In genomic region chr14:92958138-92958537, GRCm38 (mm10) we compare ENCODE assay signal across 16 mouse cellular contexts.
DNase-seq lines count a peak whose midpoint lies in the region; ATAC-seq and TF ChIP-seq lines count a peak whose summit lies in the region.
"Had no signal": no experiment of that assay in that cellular context is flagged by ENCODE, and none has a peak within 500 bp of the region (broad histone marks: within the 10 kb centered on the region; RNA-seq: fewer than 3 reads in every experiment).

No protein-coding gene starts in this region.

- no peak overlapping the region for H3K9ac ChIP-seq in hindbrain, embryonic 13.5 days
- H3K9ac ChIP-seq in intestine, postnatal 0 days (ENCODE audit: low read depth, low read length), result no peak overlapping the region
- H3K9ac ChIP-seq: liver, embryonic 12.5 days had no signal

- H3K36me3 ChIP-seq in hindbrain, embryonic 13.5 days, result no peaks in the 10 kb centered on the region
- H3K36me3 ChIP-seq in intestine, postnatal 0 days (ENCODE audit: control insufficient read depth, insufficient read depth), result no peaks in the 10 kb centered on the region
- H3K36me3 ChIP-seq: liver, embryonic 12.5 days had no signal

- peak overlapping the region; percentile 35; the same call in 1 of the 2 replicates for H3K27ac ChIP-seq in hindbrain, embryonic 13.5 days
- no peak overlapping the region for H3K27ac ChIP-seq in intestine, postnatal 0 days (ENCODE audit: low read depth, low read length)
- H3K27ac ChIP-seq: gastrocnemius, adult 2 months; layer of hippocampus, adult 2 months; liver, embryonic 12.5 days had no signal

- ATAC-seq in cerebellum, adult (ENCODE audit: insufficient number of reproducible peaks, low FRiP score, low TSS enrichment), result peak; percentile 56
- ATAC-seq in hindbrain, embryonic 13.5 days (ENCODE audit: low FRiP score), result no peak
- no peak for ATAC-seq in intestine, postnatal 0 days
- ATAC-seq in monocyte, adult 5-6 weeks (replicated peaks; ENCODE audit: insufficient number of reproducible peaks, low FRiP score, low TSS enrichment, poor library complexity, severe bottlenecking), result no peak
- ATAC-seq: liver, embryonic 12.5 days had no signal

- H3K27me3 ChIP-seq in hindbrain, embryonic 13.5 days, result no peaks in the 10 kb centered on the region
- H3K27me3 ChIP-seq in intestine, postnatal 0 days (replicated peaks; ENCODE audit: control insufficient read depth, insufficient read depth, low read length), result no peaks in the 10 kb centered on the region
- H3K27me3 ChIP-seq: liver, embryonic 12.5 days had no signal

- peaks cover 6% of the 10 kb centered on the region for H3K4me1 ChIP-seq in hindbrain, embryonic 13.5 days (replicated peaks)
- H3K4me1 ChIP-seq in intestine, postnatal 0 days (replicated peaks; ENCODE audit: control insufficient read depth, insufficient read depth, low read length), result no peaks in the 10 kb centered on the region
- H3K4me1 ChIP-seq: liver, embryonic 12.5 days had no signal

- TF ChIP-seq CTCF in intestine, postnatal 0 days (IDR thresholded peaks at IDR 0.05; ENCODE audit: low read depth), result no peak

- 7% methylated on average over 2 of the region's 2 CpGs for WGBS in hindbrain, embryonic 13.5 days
- WGBS in intestine, postnatal 0 days, result 49% methylated on average over 2 of the region's 2 CpGs

- no peak overlapping the region for H3K4me2 ChIP-seq in hindbrain, embryonic 13.5 days
- H3K4me2 ChIP-seq in intestine, postnatal 0 days (replicated peaks; ENCODE audit: low read depth), result no peak overlapping the region
- H3K4me2 ChIP-seq: liver, embryonic 12.5 days had no signal

- no peak overlapping the region for H3K4me3 ChIP-seq in hindbrain, embryonic 13.5 days
- no peak overlapping the region for H3K4me3 ChIP-seq in intestine, postnatal 0 days (ENCODE audit: low read depth, low read length)
- H3K4me3 ChIP-seq: gastrocnemius, adult 2 months; layer of hippocampus, adult 2 months; liver, embryonic 12.5 days had no signal

- no peaks in the 10 kb centered on the region for H3K9me3 ChIP-seq in hindbrain, embryonic 13.5 days
- H3K9me3 ChIP-seq in intestine, postnatal 0 days (ENCODE audit: control insufficient read depth), result no peaks in the 10 kb centered on the region
- H3K9me3 ChIP-seq: liver, embryonic 12.5 days had no signal

- no peak for DNase-seq in cerebellum, adult 11 months
- DNase-seq in Muller cell, postnatal 12 days (ENCODE audit: inconsistent ontology term), result peak; percentile 75
- DNase-seq in cerebellum, postnatal 25 days, result peak; percentile 51 to 66
- DNase-seq in urinary bladder, postnatal 10 days (ENCODE audit: low spot score), result no peak
- DNase-seq: adrenal gland, postnatal 10 days; gastrocnemius, adult 2 months; heart, postnatal 4 days; kidney, adult 9 months; lung, postnatal 14 days; thymus, adult 2 months had no signal

Comparison
In these comparisons a context has a peak if more than half of its experiments do, and no peak if none do; other contexts are left out.
1. DNase-seq: peak in Muller cell, postnatal 12 days (single experiment) and cerebellum, postnatal 25 days (2 of 2); none in cerebellum, adult 11 months (single experiment) and urinary bladder, postnatal 10 days (single experiment).